Mouse (Mus musculus): ENCODE data around the gene Foxc2. TPM values are rescaled to one million over a fixed set of nuclear protein-coding genes. Genes with fewer than 3 reads are reported as not detected.

Gene Foxc2
- polyA plus RNA-seq, 1 experiment: 0.80 TPM

GRCm38 (mm10) chr8:121111145-121111907, 4.6 kb upstream of the Foxc2 start:
- DNase-seq: no peak
- Histone ChIP-seq H3K4me1 (replicated peaks; ENCODE audit: control insufficient read depth, insufficient read depth, low read length) (peaks cover 7% of the 10 kb centered on the region; the same call in 1 of the 2 replicates), H3K36me3 (ENCODE audit: control insufficient read depth, insufficient read depth, low read length) (no peaks in the 10 kb centered on the region), H3K27ac (ENCODE audit: control insufficient read depth, insufficient read depth, low read length) (no peak overlapping the region), H3K4me3 (ENCODE audit: control insufficient read depth, insufficient read depth, low read length) (no peak overlapping the region), H3K27me3 (ENCODE audit: control insufficient read depth, insufficient read depth, low read length) (peaks cover 16% of the 10 kb centered on the region)
- TF ChIP-seq CTCF (IDR thresholded peaks at IDR 0.05; ENCODE audit: borderline replicate concordance, control insufficient read depth, extremely low read depth, insufficient read depth, low read length, poor library complexity) (no peak), POLR2A (IDR thresholded peaks at IDR 0.05; ENCODE audit: control insufficient read depth, extremely low read depth, insufficient read depth, low read length, poor library complexity) (no peak)
- 40% methylated on average over 7 of the region's 7 CpGs for WGBS

GRCm38 (mm10) chr8:121113261-121113660, 2.7 kb upstream of the Foxc2 start:
- TF ChIP-seq CTCF (IDR thresholded peaks at IDR 0.05; ENCODE audit: borderline replicate concordance, control insufficient read depth, extremely low read depth, insufficient read depth, low read length, poor library complexity) (peak; percentile 99), POLR2A (IDR thresholded peaks at IDR 0.05; ENCODE audit: control insufficient read depth, extremely low read depth, insufficient read depth, low read length, poor library complexity) (no peak)
- Histone ChIP-seq H3K4me3 (ENCODE audit: control insufficient read depth, insufficient read depth, low read length) (no peak overlapping the region), H3K27ac (ENCODE audit: control insufficient read depth, insufficient read depth, low read length) (no peak overlapping the region), H3K36me3 (ENCODE audit: control insufficient read depth, insufficient read depth, low read length) (no peaks in the 10 kb centered on the region), H3K4me1 (replicated peaks; ENCODE audit: control insufficient read depth, insufficient read depth, low read length) (peaks cover 5% of the 10 kb centered on the region; the same call in 1 of the 2 replicates), H3K27me3 (ENCODE audit: control insufficient read depth, insufficient read depth, low read length) (peaks cover 31% of the 10 kb centered on the region)
- WGBS: 1% methylated on average over 21 of the region's 21 CpGs
- DNase-seq: peak; percentile 97

- DNase-seq: no peak
- no peak overlapping the region for H3K27ac ChIP-seq (ENCODE audit: control insufficient read depth, insufficient read depth, low read length)
- 8% methylated on average over 25 of the region's 25 CpGs for WGBS
- no peak for TF ChIP-seq POLR2A (IDR thresholded peaks at IDR 0.05; ENCODE audit: control insufficient read depth, extremely low read depth, insufficient read depth, low read length, poor library complexity)
- no peak for TF ChIP-seq CTCF (IDR thresholded peaks at IDR 0.05; ENCODE audit: borderline replicate concordance, control insufficient read depth, extremely low read depth, insufficient read depth, low read length, poor library complexity)
- H3K4me1 ChIP-seq (replicated peaks; ENCODE audit: control insufficient read depth, insufficient read depth, low read length): peaks cover 5% of the 10 kb centered on the region; the same call in 1 of the 2 replicates
- H3K27me3 ChIP-seq (ENCODE audit: control insufficient read depth, insufficient read depth, low read length): peaks cover 37% of the 10 kb centered on the region
- no peaks in the 10 kb centered on the region for H3K36me3 ChIP-seq (ENCODE audit: control insufficient read depth, insufficient read depth, low read length)
- H3K4me3 ChIP-seq (ENCODE audit: control insufficient read depth, insufficient read depth, low read length): no peak overlapping the region
Observed at GRCm38 (mm10) chr8:121115136-121115535, 835 bp upstream of the Foxc2 start.

- no peak for DNase-seq
- TF ChIP-seq CTCF (IDR thresholded peaks at IDR 0.05; ENCODE audit: borderline replicate concordance, control insufficient read depth, extremely low read depth, insufficient read depth, low read length, poor library complexity) (no peak), POLR2A (IDR thresholded peaks at IDR 0.05; ENCODE audit: control insufficient read depth, extremely low read depth, insufficient read depth, low read length, poor library complexity) (no peak)
- Histone ChIP-seq H3K4me3 (ENCODE audit: control insufficient read depth, insufficient read depth, low read length) (peak overlapping the region; percentile 45), H3K36me3 (ENCODE audit: control insufficient read depth, insufficient read depth, low read length) (no peaks in the 10 kb centered on the region), H3K27ac (ENCODE audit: control insufficient read depth, insufficient read depth, low read length) (no peak overlapping the region), H3K27me3 (ENCODE audit: control insufficient read depth, insufficient read depth, low read length) (peaks cover 44% of the 10 kb centered on the region), H3K4me1 (replicated peaks; ENCODE audit: control insufficient read depth, insufficient read depth, low read length) (peaks cover 10% of the 10 kb centered on the region; the same call in 1 of the 2 replicates)
- 14% methylated on average over 55 of the region's 55 CpGs for WGBS
Observed at GRCm38 (mm10) chr8:121116591-121117185, 717 bp downstream of the Foxc2 start.

DNA sequence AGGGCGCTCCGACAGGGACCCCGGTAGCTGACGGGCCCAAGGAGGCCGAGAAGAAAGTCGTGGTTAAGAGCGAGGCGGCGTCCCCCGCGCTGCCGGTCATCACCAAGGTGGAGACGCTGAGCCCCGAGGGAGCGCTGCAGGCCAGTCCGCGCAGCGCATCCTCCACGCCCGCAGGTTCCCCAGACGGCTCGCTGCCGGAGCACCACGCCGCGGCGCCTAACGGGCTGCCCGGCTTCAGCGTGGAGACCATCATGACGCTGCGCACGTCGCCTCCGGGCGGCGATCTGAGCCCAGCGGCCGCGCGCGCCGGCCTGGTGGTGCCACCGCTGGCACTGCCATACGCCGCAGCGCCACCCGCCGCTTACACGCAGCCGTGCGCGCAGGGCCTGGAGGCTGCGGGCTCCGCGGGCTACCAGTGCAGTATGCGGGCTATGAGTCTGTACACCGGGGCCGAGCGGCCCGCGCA, 1.2 kb downstream of the Foxc2 start:
- DNase-seq: no peak
- Histone ChIP-seq H3K27me3 (ENCODE audit: control insufficient read depth, insufficient read depth, low read length) (peaks cover 44% of the 10 kb centered on the region), H3K36me3 (ENCODE audit: control insufficient read depth, insufficient read depth, low read length) (no peaks in the 10 kb centered on the region), H3K27ac (ENCODE audit: control insufficient read depth, insufficient read depth, low read length) (no peak overlapping the region), H3K4me3 (ENCODE audit: control insufficient read depth, insufficient read depth, low read length) (no peak overlapping the region), H3K4me1 (replicated peaks; ENCODE audit: control insufficient read depth, insufficient read depth, low read length) (peaks cover 10% of the 10 kb centered on the region; the same call in 1 of the 2 replicates)
- WGBS: 8% methylated on average over 62 of the region's 62 CpGs
- no peak for TF ChIP-seq POLR2A (IDR thresholded peaks at IDR 0.05; ENCODE audit: control insufficient read depth, extremely low read depth, insufficient read depth, low read length, poor library complexity)
- no peak for TF ChIP-seq CTCF (IDR thresholded peaks at IDR 0.05; ENCODE audit: borderline replicate concordance, control insufficient read depth, extremely low read depth, insufficient read depth, low read length, poor library complexity)

DNA sequence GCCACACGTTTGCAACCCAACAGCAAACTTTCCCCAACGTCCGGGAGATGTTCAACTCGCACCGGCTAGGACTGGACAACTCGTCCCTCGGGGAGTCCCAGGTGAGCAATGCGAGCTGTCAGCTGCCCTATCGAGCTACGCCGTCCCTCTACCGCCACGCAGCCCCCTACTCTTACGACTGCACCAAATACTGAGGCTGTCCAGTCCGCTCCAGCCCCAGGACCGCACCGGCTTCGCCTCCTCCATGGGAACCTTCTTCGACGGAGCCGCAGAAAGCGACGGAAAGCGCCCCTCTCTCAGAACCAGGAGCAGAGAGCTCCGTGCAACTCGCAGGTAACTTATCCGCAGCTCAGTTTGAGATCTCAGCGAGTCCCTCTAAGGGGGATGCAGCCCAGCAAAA, 1.9 kb downstream of the Foxc2 start:
- TF ChIP-seq POLR2A (IDR thresholded peaks at IDR 0.05; ENCODE audit: control insufficient read depth, extremely low read depth, insufficient read depth, low read length, poor library complexity) (no peak), CTCF (IDR thresholded peaks at IDR 0.05; ENCODE audit: borderline replicate concordance, control insufficient read depth, extremely low read depth, insufficient read depth, low read length, poor library complexity) (no peak)
- Histone ChIP-seq H3K27me3 (ENCODE audit: control insufficient read depth, insufficient read depth, low read length) (peaks cover 44% of the 10 kb centered on the region), H3K4me3 (ENCODE audit: control insufficient read depth, insufficient read depth, low read length) (no peak overlapping the region), H3K36me3 (ENCODE audit: control insufficient read depth, insufficient read depth, low read length) (no peaks in the 10 kb centered on the region), H3K4me1 (replicated peaks; ENCODE audit: control insufficient read depth, insufficient read depth, low read length) (peaks cover 10% of the 10 kb centered on the region; the same call in 1 of the 2 replicates), H3K27ac (ENCODE audit: control insufficient read depth, insufficient read depth, low read length) (no peak overlapping the region)
- WGBS: 9% methylated on average over 28 of the region's 28 CpGs
- DNase-seq: no peak
